Mouse (Mus musculus) olfactory bulb, adult 2 months (tissue): ENCODE data around the gene 1700021F05Rik. TPM values are rescaled to one million over a fixed set of nuclear protein-coding genes. Genes with fewer than 3 reads are reported as not detected.
A peak's percentile ranks its signal among the peaks of the same experiment; 100 is the strongest.

Source experiments
- H3K27ac ChIP-seq: fragments of 200-500 bp; 2 replicates; pipeline ENCODE4 v1.5.1; 2012; ENCODE audit warnings: low read depth, low read length; ENCODE audit not compliant: insufficient read depth
- H3K4me1 ChIP-seq: fragments of 200-500 bp; 2 replicates; pipeline ENCODE4 v1.6.1; 2012; ENCODE audit warnings: low read length; ENCODE audit not compliant: control insufficient read depth, insufficient read depth
- H3K4me3 ChIP-seq: fragments of 200-500 bp; 2 replicates; pipeline ENCODE4 v1.5.1; 2012; ENCODE audit warnings: mild to moderate bottlenecking, low read depth, low read length, moderate library complexity; ENCODE audit not compliant: insufficient read depth
- CTCF ChIP-seq: fragments of 200-500 bp; IDR thresholded peaks from 2 replicates; pipeline ENCODE4 v1.5.1; 2012; ENCODE audit warnings: low read depth, mild to moderate bottlenecking, low read length, moderate library complexity; ENCODE audit not compliant: insufficient read depth
- POLR2A ChIP-seq: fragments of 200-500 bp; IDR thresholded peaks from 2 replicates; pipeline ENCODE4 v1.6.1; 2012; ENCODE audit warnings: mild to moderate bottlenecking, low read depth, low read length, moderate library complexity; ENCODE audit not compliant: insufficient read depth
- WGBS: fragments of 180-500 bp; shearing (Covaris S2); methylation state at CpG from one replicate; pipeline ENCODE4 v1.1.7; 2018; 5-methylcytosine and 5-hydroxymethylcytosine counted together
- polyA plus RNA-seq: library from polyadenylated mRNA; stranded (reverse); fragments of >200 nt; gene quantifications from 2 replicates; pipeline ENCODE4 v1.2.4, GENCODE M21; 2012; ENCODE audit warnings: low replicate concordance; ENCODE audit not compliant: missing spikeins, insufficient read depth, insufficient read length

1700021F05Rik gene
- polyA plus RNA-seq, 1 experiment = not detected

- peak within 1 kb of the TSS; percentile 54 for H3K4me3 ChIP-seq
- H3K27ac ChIP-seq = peak within 1 kb of the TSS; percentile 9; the same call in 1 of the 2 replicates
- no peak for TF ChIP-seq POLR2A
- TF ChIP-seq CTCF = no peak
- H3K4me1 ChIP-seq = peaks cover 15% of the 10 kb centered on the region
- 5% methylated on average over 6 of the region's 6 CpGs for WGBS
Measured at GRCm38 (mm10) chr10:43577997-43578331, 37.2 kb upstream of the 1700021F05Rik start, which contains the start of gene Cd24a. Gene Cd24a (plus strand): TSS chr10:43578284.

- no peak overlapping the region for H3K27ac ChIP-seq
- 47% methylated on average over 19 of the region's 19 CpGs for WGBS
- H3K4me1 ChIP-seq = peaks cover 15% of the 10 kb centered on the region
- no peak overlapping the region for H3K4me3 ChIP-seq
- no peak for TF ChIP-seq POLR2A
- TF ChIP-seq CTCF = no peak
Measured at GRCm38 (mm10) chr10:43577299-43577996, 36.7 kb upstream of the 1700021F05Rik start.

- WGBS = 1% methylated on average over 3 of the region's 3 CpGs
- H3K4me1 ChIP-seq = peaks cover 10% of the 10 kb centered on the region
- H3K4me3 ChIP-seq = no peak overlapping the region
- TF ChIP-seq CTCF = peak; percentile 28; the same call in 1 of the 2 replicates
- no peak for TF ChIP-seq POLR2A
- H3K27ac ChIP-seq = no peak overlapping the region
Measured at GRCm38 (mm10) chr10:43574956-43575355, 34.2 kb upstream of the 1700021F05Rik start.

GRCm38 (mm10) chr10:43574352-43574751, 33.6 kb upstream of the 1700021F05Rik start:
- TF ChIP-seq CTCF = no peak
- no peak for TF ChIP-seq POLR2A
- WGBS = 80% methylated on average over 2 of the region's 2 CpGs
- peaks cover 4% of the 10 kb centered on the region; the same call in 1 of the 2 replicates for H3K4me1 ChIP-seq
- H3K27ac ChIP-seq = no peak overlapping the region
- H3K4me3 ChIP-seq = no peak overlapping the region

GRCm38 (mm10) chr10:43561311-43561710, 20.5 kb upstream of the 1700021F05Rik start:
- TF ChIP-seq POLR2A (no peak), CTCF (no peak)
- H3K4me1 ChIP-seq = no peaks in the 10 kb centered on the region
- H3K27ac ChIP-seq = no peak overlapping the region
- WGBS = 84% methylated on average over 2 of the region's 2 CpGs
- no peak overlapping the region for H3K4me3 ChIP-seq

- Histone ChIP-seq H3K4me3 (no peak overlapping the region), H3K27ac (no peak overlapping the region), H3K4me1 (no peaks in the 10 kb centered on the region)
- no peak for TF ChIP-seq POLR2A
- TF ChIP-seq CTCF = no peak
- WGBS = 45% methylated on average over 2 of the region's 2 CpGs
Measured at GRCm38 (mm10) chr10:43560765-43561164, 20.0 kb upstream of the 1700021F05Rik start.

- Histone ChIP-seq H3K27ac (no peak overlapping the region), H3K4me3 (no peak overlapping the region), H3K4me1 (no peaks in the 10 kb centered on the region)
- WGBS = 82% methylated on average over 11 of the region's 11 CpGs
- TF ChIP-seq POLR2A (no peak), CTCF (no peak)
Measured at GRCm38 (mm10) chr10:43559313-43559712, 18.5 kb upstream of the 1700021F05Rik start.

- H3K4me1 ChIP-seq = no peaks in the 10 kb centered on the region
- H3K27ac ChIP-seq = no peak overlapping the region
- no peak overlapping the region for H3K4me3 ChIP-seq
- TF ChIP-seq POLR2A (no peak), CTCF (no peak)
- WGBS = 81% methylated on average over 5 of the region's 5 CpGs
Measured at GRCm38 (mm10) chr10:43557630-43558165, 16.9 kb upstream of the 1700021F05Rik start.

- WGBS = 49% methylated on average over 3 of the region's 3 CpGs
- TF ChIP-seq CTCF (no peak), POLR2A (no peak)
- H3K27ac ChIP-seq = no peak overlapping the region
- H3K4me1 ChIP-seq = no peaks in the 10 kb centered on the region
- no peak overlapping the region for H3K4me3 ChIP-seq
Measured at GRCm38 (mm10) chr10:43551388-43551787, 10.6 kb upstream of the 1700021F05Rik start.

- no peak overlapping the region for H3K4me3 ChIP-seq
- no peak overlapping the region for H3K27ac ChIP-seq
- no peaks in the 10 kb centered on the region for H3K4me1 ChIP-seq
- TF ChIP-seq CTCF = no peak
- TF ChIP-seq POLR2A = no peak
- 46% methylated on average over 3 of the region's 3 CpGs for WGBS
Measured at GRCm38 (mm10) chr10:43550923-43551322, 10.1 kb upstream of the 1700021F05Rik start.
